Mouse (Mus musculus) ES-E14 (cell line): ENCODE measurements around the gene Psg23.

Source experiments
- CHD2 ChIP-seq: IDR thresholded peaks from 2 replicates; pipeline ENCODE4 v1.6.1; 2014; ENCODE audit warnings: mild to moderate bottlenecking, low read depth, low read length, inconsistent platforms
- HCFC1 ChIP-seq: IDR thresholded peaks from 2 replicates; pipeline ENCODE4 v1.6.1; 2012; ENCODE audit warnings: low read length, inconsistent platforms, borderline replicate concordance; ENCODE audit not compliant: insufficient read depth
- MAFK ChIP-seq: IDR thresholded peaks from 2 replicates; pipeline ENCODE4 v1.6.1; 2014; ENCODE audit warnings: mild to moderate bottlenecking, low read depth, low read length, inconsistent platforms; ENCODE audit not compliant: insufficient read depth
- ZC3H11A ChIP-seq: IDR thresholded peaks from 2 replicates; pipeline ENCODE4 v1.6.1; 2012; ENCODE audit warnings: low read depth, mild to moderate bottlenecking, inconsistent platforms, low read length, borderline replicate concordance

DNA sequence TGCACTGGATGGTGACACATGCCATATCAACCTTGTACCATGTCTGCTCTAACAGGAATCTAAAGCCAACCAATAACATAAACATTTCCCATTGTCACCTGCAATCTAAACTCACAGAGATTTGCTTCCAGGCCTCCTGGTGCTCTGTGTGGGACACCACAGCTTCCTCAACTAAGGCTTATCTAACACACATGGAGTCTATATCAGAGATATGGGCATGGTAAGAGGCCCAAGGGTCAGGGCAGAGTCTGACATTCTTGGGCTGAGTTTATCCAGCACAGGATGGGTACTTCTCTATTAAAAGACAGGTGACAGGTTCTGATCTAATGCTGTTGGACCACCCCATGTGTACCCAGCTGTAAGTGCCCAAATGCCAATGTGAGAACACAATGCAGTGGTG is 56.5 kb downstream of the Psg23 start:
- no peak for TF ChIP-seq CHD2
- no peak for TF ChIP-seq MAFK
- no peak for TF ChIP-seq ZC3H11A
- TF ChIP-seq HCFC1, result no peak
